Mouse (Mus musculus): ENCODE results near the gene Col6a5. TPM values are rescaled to one million over a fixed set of nuclear protein-coding genes. Genes with fewer than 3 reads are reported as not detected.

Gene Col6a5
- polyA plus RNA-seq, 1 experiment from 2014 or later: 1.1 TPM

Other genes starting within 250 kb of the Col6a5 start
- 1.9 and 2.3 TPM in 2 replicates for gene Col6a6, start 132.5 kb downstream of the Col6a5 start, polyA plus RNA-seq (2014; fragmentation: Nextera tagmentation; extraction: Ambion mirVana)
- 20.9 and 22.3 TPM in 2 replicates for gene Col6a4, start 136.1 kb upstream of the Col6a5 start, polyA plus RNA-seq (2014; fragmentation: Nextera tagmentation; extraction: Ambion mirVana)
- 1.2 and 1.5 TPM in 2 replicates for gene Glyctk, start 197.5 kb upstream of the Col6a5 start, polyA plus RNA-seq (2014; fragmentation: Nextera tagmentation; extraction: Ambion mirVana)
- gene Wdr82, start 210.3 kb upstream of the Col6a5 start, polyA plus RNA-seq (2014; fragmentation: Nextera tagmentation; extraction: Ambion mirVana): 29.0 and 31.3 TPM in 2 replicates
- gene Ppm1m, start 239.1 kb upstream of the Col6a5 start, polyA plus RNA-seq (2014; fragmentation: Nextera tagmentation; extraction: Ambion mirVana): 35.6 and 38.3 TPM in 2 replicates
- 67.7 and 69.3 TPM in 2 replicates for gene Twf2, start 242.5 kb upstream of the Col6a5 start, polyA plus RNA-seq (2014; fragmentation: Nextera tagmentation; extraction: Ambion mirVana)

All from stomach, embryonic 14.5 days (tissue).